Mouse (Mus musculus) bone marrow, adult 2 months (tissue): ENCODE data around the gene Fcgrt.

Source experiments
- CTCF ChIP-seq: fragments of 200-500 bp; IDR thresholded peaks from 2 replicates; pipeline ENCODE4 v1.5.1; 2011; ENCODE audit warnings: low read length, control low read depth; ENCODE audit not compliant: control insufficient read depth, insufficient read depth
- POLR2A ChIP-seq: fragments of 200-500 bp; IDR thresholded peaks from 2 replicates; pipeline ENCODE4 v1.6.1; 2011; ENCODE audit warnings: low read depth, mild to moderate bottlenecking, control low read depth, low read length, borderline replicate concordance; ENCODE audit not compliant: control insufficient read depth

- TF ChIP-seq POLR2A (no peak), CTCF (no peak)
These were observed 34.8 kb upstream of the Fcgrt start for GRCm38 (mm10) chr7:45138403-45138802.
